Mouse (Mus musculus): Measurements from ENCODE around the gene Cyp2w1.

DNA sequence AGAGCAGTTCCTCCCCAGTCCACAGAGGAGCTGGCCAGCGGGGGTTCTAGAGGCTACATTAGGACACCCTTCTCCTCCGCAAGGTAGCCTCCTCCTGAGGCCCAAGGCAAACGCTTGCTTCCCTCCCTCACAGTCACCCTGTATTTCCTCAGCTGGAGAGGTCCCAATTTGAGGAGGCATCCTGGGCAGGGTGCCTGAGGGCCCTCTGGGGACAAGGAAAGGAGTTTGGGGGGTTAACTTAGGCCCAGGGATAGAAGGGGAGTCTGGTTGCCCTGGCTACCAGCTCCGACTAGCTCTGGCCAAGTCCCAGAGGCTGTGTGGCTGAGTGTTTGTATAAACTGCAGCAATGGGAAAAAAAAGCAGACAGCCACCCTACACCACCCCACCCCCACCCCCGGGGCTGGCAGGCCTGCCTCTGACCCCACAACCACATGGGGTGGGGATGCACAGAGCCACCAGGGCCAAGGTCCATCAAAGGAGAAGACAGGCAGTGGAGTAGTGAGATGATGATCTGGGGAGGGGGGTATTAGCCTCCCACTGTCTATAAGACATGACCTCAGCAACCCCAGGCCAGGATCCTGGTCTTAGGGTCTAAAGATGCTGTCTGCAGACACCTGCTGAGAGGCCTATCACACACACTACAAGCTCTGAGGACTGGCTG is 12.6 kb downstream of the Cyp2w1 start:
- no peak for TF ChIP-seq CTCF (IDR thresholded peaks at IDR 0.05; ENCODE audit: low read depth)
- no peak for TF ChIP-seq EP300 (IDR thresholded peaks at IDR 0.05; ENCODE audit: low read depth)

Data from liver, postnatal 0 days (tissue).